Mouse (Mus musculus) small intestine, adult 2 months (tissue): ENCODE results near the gene March8.

Experiments
- CTCF ChIP-seq: fragments of 200-500 bp; IDR thresholded peaks from 2 replicates; pipeline ENCODE4 v1.5.1; 2012; ENCODE audit warnings: low read depth, mild to moderate bottlenecking, control low read depth, inconsistent platforms, low read length, moderate library complexity, mixed read lengths; ENCODE audit not compliant: insufficient replicate concordance, insufficient read length; ENCODE audit errors: extremely low read depth
- POLR2A ChIP-seq: fragments of 200-500 bp; IDR thresholded peaks from 2 replicates; pipeline ENCODE4 v1.6.1; 2012; ENCODE audit warnings: low read depth, mild to moderate bottlenecking, control low read depth, inconsistent platforms, low read length, moderate library complexity

GRCm38 (mm10) chr6:116386506-116386905 is 48.7 kb downstream of the March8 start:
- TF ChIP-seq CTCF = no peak
- no peak for TF ChIP-seq POLR2A
